Mouse (Mus musculus) spleen, postnatal 4 days (tissue): ENCODE measurements around the gene Smox.

Source experiments
- DNase-seq, 2 experiments: peaks; one replicate each; pipeline ENCODE4 v3.0.0; 2022; ENCODE audit warnings: low spot score in 2 of 2

Gene Smox

GRCm38 (mm10) chr2:131485126-131485525, 6.2 kb upstream of the Smox start:
- DNase-seq: no peak

DNA sequence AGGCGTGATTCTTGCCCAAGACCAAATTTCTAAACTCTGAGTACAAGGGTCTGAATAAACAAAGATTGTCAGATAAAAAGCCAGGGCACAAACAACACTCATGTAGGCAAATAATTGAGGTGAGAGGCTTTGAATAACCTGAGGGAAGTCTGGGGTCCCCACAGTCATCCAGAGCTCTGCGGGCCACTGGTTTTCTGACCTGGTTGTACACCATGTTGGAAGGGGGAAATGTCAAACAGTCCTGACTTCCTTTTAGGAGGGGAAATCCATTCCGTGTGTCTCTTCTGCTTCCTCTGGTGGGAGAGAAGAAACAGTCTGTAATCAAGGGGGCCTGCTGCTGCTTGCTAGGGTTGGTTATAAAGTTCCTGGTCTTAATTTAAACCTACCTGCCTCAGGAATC, 5.2 kb upstream of the Smox start:
- no peak for DNase-seq

- DNase-seq: no peak
Observed at GRCm38 (mm10) chr2:131487337-131487736, 4.0 kb upstream of the Smox start.

- DNase-seq: peak in 1 of 2 experiments; percentile 51
Observed at GRCm38 (mm10) chr2:131488261-131488660, 3.0 kb upstream of the Smox start.

- DNase-seq: peak; percentile 20 to 58
Observed at GRCm38 (mm10) chr2:131488870-131489269, 2.4 kb upstream of the Smox start.

DNA sequence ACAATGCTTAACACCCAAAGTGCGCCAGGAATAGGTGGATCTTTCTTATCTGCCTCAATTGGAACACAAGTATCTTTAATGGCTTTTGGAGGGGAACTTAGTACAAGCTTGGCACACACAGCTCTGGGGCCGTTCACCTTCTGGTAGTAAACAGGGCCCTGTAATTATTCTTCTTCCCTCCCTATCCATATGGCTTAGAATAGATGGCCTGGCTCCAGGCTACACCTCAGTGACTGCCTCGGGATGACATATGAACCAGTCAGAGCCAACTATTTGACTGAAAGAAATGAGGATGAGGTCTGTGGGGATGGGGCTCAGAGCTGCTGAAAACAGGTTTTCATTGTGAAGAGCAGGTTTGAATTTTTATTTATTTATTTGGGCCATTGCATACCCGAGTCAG, 1.7 kb upstream of the Smox start:
- no peak for DNase-seq

- DNase-seq: peak; percentile 90 to 93
Observed at GRCm38 (mm10) chr2:131491707-131492595, 655 bp downstream of the Smox start.

DNA sequence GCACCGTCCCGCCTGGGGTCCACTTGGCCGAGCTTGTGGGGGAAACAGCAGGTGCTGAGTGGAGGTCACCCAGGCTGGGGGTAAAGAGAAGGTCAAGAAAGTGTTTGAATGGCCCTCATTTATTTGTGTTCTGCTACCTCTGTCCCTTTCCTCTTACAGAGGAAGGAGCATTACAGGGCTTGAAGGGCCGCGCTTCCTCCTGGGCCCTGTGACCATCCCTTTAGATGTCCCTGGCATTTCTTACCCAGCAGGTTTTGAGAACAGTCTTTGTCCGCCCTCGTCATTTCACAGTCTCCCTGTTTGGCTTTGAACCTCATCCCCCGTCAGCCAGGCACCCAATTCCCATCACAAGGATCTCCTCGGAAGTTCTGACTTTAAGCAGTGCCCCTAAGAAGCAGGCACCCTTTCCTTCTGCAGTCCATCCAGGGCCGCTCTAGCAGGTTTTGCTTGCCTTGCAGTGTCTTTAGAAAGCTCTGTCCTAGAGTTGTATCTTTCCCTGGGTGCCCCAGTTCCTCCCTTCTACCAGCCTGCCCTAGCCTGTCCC, 1.4 kb downstream of the Smox start:
- DNase-seq: peak; percentile 21 to 71

DNA sequence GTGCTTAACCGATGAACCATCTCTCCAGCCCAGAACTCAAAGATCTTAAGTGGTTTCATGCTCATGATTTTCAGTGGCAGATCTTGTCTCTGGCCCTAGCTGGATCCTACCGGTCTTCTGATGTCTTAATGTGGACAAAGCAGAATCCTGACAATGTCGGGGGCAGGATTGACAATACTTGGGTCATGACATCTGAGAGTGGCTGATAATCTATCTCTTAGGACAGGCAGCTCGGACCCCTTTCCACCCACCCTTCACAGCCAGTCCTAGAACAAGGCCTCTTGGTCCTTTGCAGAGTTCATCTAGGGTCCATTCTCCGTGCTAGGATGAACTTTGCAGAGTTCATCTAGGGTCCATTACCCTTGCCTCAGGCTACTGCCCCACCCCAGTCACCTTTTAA, 2.1 kb downstream of the Smox start:
- DNase-seq: no peak

DNA sequence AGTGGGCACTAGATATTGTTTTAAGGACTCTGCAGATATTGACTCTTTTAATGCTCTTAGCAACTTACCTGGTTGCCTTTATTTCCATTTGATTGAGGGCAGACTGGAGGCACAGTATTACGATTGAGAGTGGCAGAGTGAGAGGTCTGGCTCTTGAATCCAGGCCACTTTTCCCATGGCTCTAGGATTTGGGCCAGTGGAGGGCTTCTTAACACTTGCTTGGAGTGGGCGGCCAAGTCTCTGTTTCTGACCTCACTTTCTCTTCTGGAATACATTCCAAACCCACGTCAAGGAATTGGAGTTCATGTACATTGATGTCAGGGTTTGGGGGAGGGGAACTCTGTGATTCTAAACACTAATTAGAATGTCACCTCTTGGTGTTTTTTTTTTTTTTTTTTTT, 4.0 kb downstream of the Smox start:
- no peak for DNase-seq

- DNase-seq: no peak
Observed at GRCm38 (mm10) chr2:131496125-131496820, 5.0 kb downstream of the Smox start.

- DNase-seq: peak; percentile 82 to 84
Observed at GRCm38 (mm10) chr2:131497224-131497856, 6.0 kb downstream of the Smox start.

DNA sequence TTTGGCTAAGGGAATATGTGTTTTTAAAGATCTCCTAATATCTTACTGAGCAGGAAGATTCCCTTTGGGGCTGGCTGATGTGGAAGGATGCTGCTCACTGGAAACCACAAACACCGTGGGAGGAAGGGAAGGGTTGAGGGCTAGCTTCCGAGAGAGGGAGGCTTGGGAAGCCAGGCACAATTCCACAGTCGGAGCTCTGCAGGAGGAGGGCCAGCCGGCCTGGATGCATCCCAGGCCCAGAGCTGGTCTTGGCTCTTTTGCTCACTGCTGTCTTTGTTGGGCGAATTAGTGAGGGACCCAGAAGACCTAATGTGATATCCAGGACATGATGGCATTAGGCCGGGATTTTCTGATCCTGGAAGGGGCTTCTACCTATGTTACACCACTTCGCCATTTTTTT, 6.9 kb downstream of the Smox start:
- DNase-seq: no peak

GRCm38 (mm10) chr2:131499290-131499845, 8.1 kb downstream of the Smox start:
- no peak for DNase-seq

DNA sequence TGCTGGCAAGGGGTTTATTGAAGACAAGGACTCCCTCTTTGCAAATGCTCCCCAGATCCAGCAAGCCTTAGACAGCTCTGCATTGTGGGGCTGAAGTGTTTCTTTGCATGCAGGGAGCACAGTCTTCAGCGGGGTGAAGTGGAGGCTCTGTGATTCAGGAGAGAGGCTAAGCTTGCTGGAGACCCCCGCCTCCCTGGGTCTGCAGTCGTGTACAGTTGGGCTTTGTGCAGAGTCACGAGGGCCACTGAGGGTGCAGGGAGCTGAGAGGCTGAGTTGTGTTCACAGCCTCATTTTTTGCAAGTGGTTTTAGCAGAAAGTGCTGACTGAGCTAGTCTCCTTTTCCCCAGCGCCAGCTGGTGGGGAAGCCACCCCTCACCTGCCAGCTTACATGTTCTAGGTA, 10.6 kb downstream of the Smox start:
- DNase-seq: no peak

DNA sequence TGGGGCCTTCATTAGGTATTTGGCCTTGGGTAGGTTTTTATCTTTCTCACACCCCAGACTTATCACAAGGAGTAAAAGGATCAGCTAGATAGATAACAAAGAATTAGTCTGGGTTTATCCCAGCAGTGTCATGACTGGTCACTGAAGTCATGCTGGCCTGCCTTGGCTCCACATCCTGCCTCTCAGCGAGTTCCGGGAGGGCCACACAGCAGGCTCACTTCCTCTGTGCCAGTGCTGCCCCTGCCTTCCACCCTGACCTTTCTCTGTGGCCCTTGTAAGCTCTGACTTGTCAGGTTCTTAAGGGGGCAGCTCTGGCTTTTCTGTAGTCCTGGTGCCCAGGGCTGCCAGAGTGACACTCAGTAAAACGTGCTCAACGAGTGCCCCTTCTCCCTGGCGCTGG, 11.3 kb downstream of the Smox start:
- no peak for DNase-seq

GRCm38 (mm10) chr2:131505431-131505830, 14.1 kb downstream of the Smox start:
- DNase-seq: no peak

GRCm38 (mm10) chr2:131506358-131506757, 15.1 kb downstream of the Smox start:
- no peak for DNase-seq

DNA sequence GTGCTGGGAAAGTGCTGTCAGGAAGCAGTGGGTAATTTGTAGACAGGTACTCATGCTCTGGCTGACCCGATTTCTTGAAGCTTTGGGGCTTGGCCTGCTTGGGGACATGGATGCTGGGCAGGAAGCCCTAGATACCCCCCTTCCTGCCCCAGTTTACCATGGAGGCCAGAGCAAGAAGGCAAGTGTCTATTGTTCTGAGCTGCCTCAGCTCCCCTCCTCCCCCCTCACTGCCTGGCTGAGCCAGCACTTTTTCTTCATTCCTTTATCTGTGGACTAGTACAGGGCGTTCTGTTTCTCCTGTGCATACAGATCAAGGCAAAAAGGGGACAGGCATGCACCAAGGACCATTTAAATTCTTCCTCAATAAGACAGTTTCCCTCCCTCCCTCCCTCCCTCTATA, 17.2 kb downstream of the Smox start:
- no peak for DNase-seq

DNA sequence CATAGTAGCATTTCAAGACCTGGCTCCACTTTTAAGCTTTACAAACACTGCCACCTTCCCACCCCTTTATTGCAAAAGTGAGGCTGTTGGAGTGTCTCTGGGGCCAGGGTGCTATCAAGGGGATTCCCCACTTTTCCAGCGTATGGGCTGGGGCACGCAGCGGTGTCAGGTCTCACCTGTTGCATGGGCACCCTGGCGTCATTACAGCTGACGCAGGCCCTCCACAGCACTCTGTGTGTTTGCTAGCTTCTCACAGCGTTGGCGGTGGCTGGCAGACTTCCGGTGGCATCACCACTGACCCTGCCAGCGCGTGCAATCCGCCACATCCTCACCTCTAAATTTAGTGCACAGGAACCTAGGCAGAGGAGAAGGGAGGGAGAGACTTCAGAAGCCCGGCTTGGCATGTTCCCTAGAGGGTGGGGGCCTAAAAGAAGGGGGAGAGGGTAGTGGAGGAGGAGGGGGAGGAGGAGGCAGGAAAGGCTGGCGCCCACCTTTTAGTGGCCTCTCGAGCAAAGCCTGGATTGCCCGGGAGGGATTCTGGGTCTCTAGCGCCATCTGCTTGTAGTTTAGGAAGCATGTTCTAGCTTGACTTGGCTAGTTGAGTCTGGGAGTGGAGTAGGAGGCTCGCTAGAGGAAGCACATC, 18.5 kb downstream of the Smox start:
- DNase-seq: peak; percentile 56 to 79

- DNase-seq: no peak
Observed at GRCm38 (mm10) chr2:131510531-131510930, 19.2 kb downstream of the Smox start.

DNA sequence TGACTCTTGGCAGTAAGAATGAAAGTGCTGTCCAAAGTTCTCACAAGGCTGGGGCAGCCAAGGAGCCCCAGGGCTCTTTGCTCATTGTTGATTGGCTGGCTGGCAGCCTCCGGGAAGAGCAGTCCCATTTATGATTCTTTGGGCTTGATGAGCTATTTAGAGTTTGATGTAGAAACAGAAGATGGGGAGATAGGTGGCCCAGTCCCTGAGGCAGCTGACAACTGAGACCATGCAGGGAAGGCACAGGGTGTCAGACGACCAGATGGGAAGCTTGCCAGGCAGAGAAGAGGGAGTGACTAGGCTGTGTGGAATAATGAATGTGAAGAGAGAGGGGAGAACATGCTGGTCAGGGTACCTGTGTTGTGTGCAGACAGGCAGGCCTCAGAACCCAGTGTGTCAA, 22.2 kb downstream of the Smox start:
- no peak for DNase-seq
